14 mouse cellular contexts compared by ENCODE assay signal in the genomic region with DNA sequence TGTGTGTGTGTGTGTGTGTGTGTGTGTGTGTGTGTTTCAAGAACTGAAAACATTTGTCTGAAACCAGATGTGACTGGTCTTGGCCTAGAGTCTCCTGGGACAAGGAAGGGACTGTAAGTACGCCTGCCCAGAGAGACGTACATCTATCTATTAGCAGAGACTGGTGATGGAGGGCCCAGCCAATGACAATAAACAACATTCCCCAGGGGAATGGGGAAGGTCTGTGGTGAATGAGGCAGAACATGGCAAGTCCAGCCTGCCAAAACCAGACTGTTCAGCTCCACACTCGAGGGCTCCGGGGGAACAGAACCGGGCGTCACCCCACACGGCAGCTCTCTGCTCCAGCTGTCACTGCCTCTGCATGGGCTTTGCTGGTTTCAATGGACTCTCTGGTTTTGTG. TPM values are rescaled to one million over a fixed set of nuclear protein-coding genes. Genes with fewer than 3 reads are reported as not detected.
DNase-seq lines count a peak whose midpoint lies in the region; ATAC-seq and TF ChIP-seq lines count a peak whose summit lies in the region.
"Had no signal": no experiment of that assay in that cellular context is flagged by ENCODE, and none has a peak within 500 bp of the region (broad histone marks: within the 10 kb centered on the region; RNA-seq: fewer than 3 reads in every experiment).

No protein-coding gene starts in this region.

- H3K36me3 ChIP-seq in midbrain, embryonic 13.5 days = no peaks in the 10 kb centered on the region
- no peaks in the 10 kb centered on the region for H3K36me3 ChIP-seq in midbrain, embryonic 14.5 days (ENCODE audit: control insufficient read depth, insufficient read depth, low read length)
- peaks cover 21% of the 10 kb centered on the region for H3K36me3 ChIP-seq in heart, embryonic 14.5 days (ENCODE audit: control insufficient read depth, insufficient read depth, low read length)
- H3K36me3 ChIP-seq in forebrain, postnatal 0 days (ENCODE audit: insufficient read depth) = no peaks in the 10 kb centered on the region

- peaks cover 33% of the 10 kb centered on the region for H3K4me1 ChIP-seq in midbrain, embryonic 13.5 days (replicated peaks)
- H3K4me1 ChIP-seq in midbrain, embryonic 14.5 days (ENCODE audit: control insufficient read depth, insufficient read depth, low read length) = peaks cover 8% of the 10 kb centered on the region; the same call in 1 of the 2 replicates
- H3K4me1 ChIP-seq in heart, embryonic 14.5 days (ENCODE audit: control insufficient read depth in 2 of 2, insufficient read depth in 2 of 2, low read length in 2 of 2) = peaks cover 48 to 82% of the 10 kb centered on the region in 2 experiments
- H3K4me1 ChIP-seq in forebrain, postnatal 0 days (ENCODE audit: insufficient read depth) = peaks cover 3% of the 10 kb centered on the region; the same call in 1 of the 2 replicates

- WGBS in midbrain, embryonic 13.5 days = 79% methylated on average over 7 of the region's 7 CpGs
- WGBS in midbrain, embryonic 14.5 days = 70% methylated on average over 7 of the region's 7 CpGs
- 77% methylated on average over 7 of the region's 7 CpGs for WGBS in heart, embryonic 14.5 days
- WGBS in forebrain, postnatal 0 days = 78% methylated on average over 7 of the region's 7 CpGs

- peak overlapping the region; percentile 37; the same call in 1 of the 2 replicates for H3K27ac ChIP-seq in midbrain, embryonic 13.5 days
- H3K27ac ChIP-seq in midbrain, embryonic 14.5 days (replicated peaks; ENCODE audit: low read depth, low read length) = no peak overlapping the region
- H3K27ac ChIP-seq in heart, embryonic 14.5 days (replicated peaks in 1 of 2; ENCODE audit: control insufficient read depth in 1 of 2, insufficient read depth in 1 of 2, low read depth in 2 of 2, low read length in 2 of 2) = no peak overlapping the region
- no peak overlapping the region for H3K27ac ChIP-seq in forebrain, postnatal 0 days (ENCODE audit: low read depth, low read length)

- no peak for ATAC-seq in midbrain, embryonic 13.5 days
- ATAC-seq in midbrain, embryonic 14.5 days (ENCODE audit: low FRiP score, low TSS enrichment) = no peak
- ATAC-seq in heart, embryonic 14.5 days (ENCODE audit: insufficient number of reproducible peaks, insufficient read depth, low FRiP score, low read depth) = no peak
- no peak for ATAC-seq in forebrain, postnatal 0 days
- ATAC-seq: intestine, postnatal 0 days; Patski had no signal

- H3K9ac ChIP-seq in midbrain, embryonic 13.5 days (replicated peaks) = no peak overlapping the region
- no peak overlapping the region for H3K9ac ChIP-seq in midbrain, embryonic 14.5 days (replicated peaks; ENCODE audit: low read length)
- H3K9ac ChIP-seq in heart, embryonic 14.5 days (ENCODE audit: low read length) = peak overlapping the region; percentile 23; the same call in 1 of the 2 replicates
- no peak overlapping the region for H3K9ac ChIP-seq in forebrain, postnatal 0 days

- no peaks in the 10 kb centered on the region for H3K9me3 ChIP-seq in midbrain, embryonic 13.5 days
- no peaks in the 10 kb centered on the region for H3K9me3 ChIP-seq in midbrain, embryonic 14.5 days (ENCODE audit: control insufficient read depth, low read length)
- no peaks in the 10 kb centered on the region for H3K9me3 ChIP-seq in heart, embryonic 14.5 days (ENCODE audit: control insufficient read depth, low read length)
- H3K9me3 ChIP-seq in forebrain, postnatal 0 days (ENCODE audit: low read length) = no peaks in the 10 kb centered on the region

- peak; percentile 34 for DNase-seq in gastrocnemius, adult 18-20 months (ENCODE audit: low spot score)
- no peak for DNase-seq in gastrocnemius, postnatal 4 days (ENCODE audit: low spot score in 2 of 2)
- DNase-seq in midbrain, embryonic 14.5 days = no peak
- peak; percentile 54 for DNase-seq in mesoderm, embryonic 11.5 days (ENCODE audit: low read depth, low spot score)
- DNase-seq in lung, postnatal 25 days (ENCODE audit: low spot score) = no peak
- no peak for DNase-seq in forebrain, postnatal 0 days
- DNase-seq: adrenal gland, adult 8-10 months; B cell, adult 2 months; gastrocnemius, postnatal 10 days; lung, postnatal 36 days had no signal

- no peak for TF ChIP-seq CTCF in forebrain, postnatal 0 days (IDR thresholded peaks at IDR 0.05; ENCODE audit: low read depth)

- H3K27me3 ChIP-seq in midbrain, embryonic 13.5 days = no peaks in the 10 kb centered on the region
- no peaks in the 10 kb centered on the region for H3K27me3 ChIP-seq in midbrain, embryonic 14.5 days (ENCODE audit: control insufficient read depth, insufficient read depth, low read length)
- H3K27me3 ChIP-seq in heart, embryonic 14.5 days (ENCODE audit: control insufficient read depth, insufficient read depth, low read length) = no peaks in the 10 kb centered on the region
- H3K27me3 ChIP-seq in forebrain, postnatal 0 days (ENCODE audit: insufficient read depth, low read length) = no peaks in the 10 kb centered on the region
- H3K27me3 ChIP-seq: Patski had no signal

- no peak overlapping the region for H3K4me2 ChIP-seq in midbrain, embryonic 13.5 days (replicated peaks)
- no peak overlapping the region for H3K4me2 ChIP-seq in midbrain, embryonic 14.5 days (ENCODE audit: low read length)
- no peak overlapping the region for H3K4me2 ChIP-seq in heart, embryonic 14.5 days (ENCODE audit: low read length)
- H3K4me2 ChIP-seq in forebrain, postnatal 0 days (ENCODE audit: low read depth) = no peak overlapping the region

- H3K4me3 ChIP-seq in midbrain, embryonic 13.5 days (replicated peaks) = no peak overlapping the region
- H3K4me3 ChIP-seq in midbrain, embryonic 14.5 days (replicated peaks; ENCODE audit: low read depth, low read length) = no peak overlapping the region
- H3K4me3 ChIP-seq in heart, embryonic 14.5 days (ENCODE audit: control insufficient read depth in 1 of 2, insufficient read depth in 1 of 2, low read depth in 1 of 2, low read length in 2 of 2) = no peak overlapping the region
- no peak overlapping the region for H3K4me3 ChIP-seq in forebrain, postnatal 0 days (ENCODE audit: low read depth, low read length)

RNA-seq across cellular contexts. Expression of a gene that starts 52.6 kb away (rescaled TPM):
- 10 to 100 TPM in 1 of 2 experiments, 1 to 10 TPM in 1; 8.7 to 12.3 TPM for total RNA-seq in gastrocnemius, adult 18-20 months (2021)
- total RNA-seq in gastrocnemius, postnatal 4 days (2021) = 10 to 100 TPM; 66.2 to 68.9 TPM
- polyA plus RNA-seq in midbrain, embryonic 13.5 days (2015; fragmentation: Nextera tagmentation; extraction: Ambion mirVana) = 60.7 and 73.4 TPM in 2 replicates
- 90.9 and 93.8 TPM in 2 replicates for polyA plus RNA-seq in midbrain, embryonic 14.5 days (2014; fragmentation: Nextera tagmentation; extraction: Ambion mirVana)
- polyA plus RNA-seq in heart, embryonic 14.5 days (2014; fragmentation: Nextera tagmentation; extraction: Ambion mirVana) = 106 and 115 TPM in 2 replicates
- 65.6 and 95.6 TPM in 2 replicates for total RNA-seq in forebrain, postnatal 0 days (2014; rRNA removed)
- 54.4 and 67.5 TPM in 2 replicates for polyA plus RNA-seq in forebrain, postnatal 0 days (2015; fragmentation: Nextera tagmentation; extraction: Ambion mirVana)

Comparison
In these comparisons a context has a peak if more than half of its experiments do, and no peak if none do; other contexts are left out.
1. DNase-seq: peak in gastrocnemius, adult 18-20 months (single experiment) and mesoderm, embryonic 11.5 days (single experiment); none in gastrocnemius, postnatal 4 days (0 of 2), midbrain, embryonic 14.5 days (single experiment), lung, postnatal 25 days (single experiment) and forebrain, postnatal 0 days (single experiment).